In the genomic region with DNA sequence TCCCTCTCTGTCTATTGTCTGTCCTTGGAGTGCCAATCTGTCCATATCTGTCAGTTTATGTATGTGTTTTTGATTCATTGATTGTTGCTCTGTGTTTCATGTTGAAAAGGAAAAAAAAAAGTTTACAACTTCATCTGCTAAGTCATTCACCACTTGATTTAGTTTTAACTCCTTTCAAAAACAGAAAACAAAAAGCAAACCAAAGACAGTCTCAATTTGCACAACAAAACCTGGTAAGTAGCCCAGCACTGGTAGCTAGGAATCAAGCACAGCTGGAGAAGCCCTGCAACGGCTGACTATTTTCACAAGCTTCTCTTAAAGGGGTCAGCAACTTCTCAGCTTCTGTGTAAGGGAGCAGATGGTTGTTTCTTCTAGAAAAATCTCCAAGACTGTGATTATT, we compare ENCODE assay signal across 17 mouse cellular contexts.
"Had no signal": no experiment of that assay in that cellular context is flagged by ENCODE, and none has a peak within 500 bp of the region (broad histone marks: within the 10 kb centered on the region; RNA-seq: fewer than 3 reads in every experiment).

No protein-coding gene starts in this region.

- H3K27me3 ChIP-seq: lung, embryonic 15.5 days; megakaryocyte, embryonic 14.5 days; midbrain, embryonic 12.5 days; neural tube, embryonic 12.5 days; stomach, embryonic 15.5 days had no signal

- H3K4me3 ChIP-seq: lung, embryonic 15.5 days; megakaryocyte, embryonic 14.5 days; midbrain, embryonic 12.5 days; neural tube, embryonic 12.5 days; stomach, embryonic 15.5 days had no signal

- H3K36me3 ChIP-seq: lung, embryonic 15.5 days; midbrain, embryonic 12.5 days; neural tube, embryonic 12.5 days; stomach, embryonic 15.5 days had no signal

- DNase-seq: liver, postnatal 0 days; lung, adult 2 months; lung, postnatal 14 days; lung, postnatal 36 days; midbrain, embryonic 14.5 days; right cerebral cortex, postnatal 14 days; thymus, adult 2 months; thymus, postnatal 25 days; thymus, postnatal 4 days had no signal

- H3K9me3 ChIP-seq: midbrain, embryonic 12.5 days; neural tube, embryonic 12.5 days; stomach, embryonic 15.5 days had no signal

- ATAC-seq: liver, postnatal 0 days; lung, postnatal 0 days had no signal

- H3K27ac ChIP-seq: lung, embryonic 15.5 days; macrophage; midbrain, embryonic 12.5 days; neural tube, embryonic 12.5 days; stomach, embryonic 15.5 days; stomach, postnatal 0 days had no signal

- H3K4me2 ChIP-seq: lung, embryonic 15.5 days; midbrain, embryonic 12.5 days; neural tube, embryonic 12.5 days; stomach, embryonic 15.5 days had no signal

- H3K4me1 ChIP-seq: lung, embryonic 15.5 days; megakaryocyte, embryonic 14.5 days; midbrain, embryonic 12.5 days; neural tube, embryonic 12.5 days; stomach, embryonic 15.5 days had no signal

- H3K9ac ChIP-seq: liver, postnatal 0 days; lung, embryonic 15.5 days; midbrain, embryonic 12.5 days; neural tube, embryonic 12.5 days; stomach, embryonic 15.5 days had no signal
